Mouse (Mus musculus) liver, embryonic 16.5 days (tissue): Measurements from ENCODE around the gene Acvr1. TPM values are rescaled to one million over a fixed set of nuclear protein-coding genes. Genes with fewer than 3 reads are reported as not detected.

Experiments used
- ATAC-seq: fragments of 200-750 bp; cut with Nextera tagmentation; 2 replicates; pipeline ENCODE4 v1.8.0; 2017; ENCODE audit warnings: low read depth, mild to moderate bottlenecking, moderate number of reproducible peaks, moderate library complexity
- H3K27ac ChIP-seq: fragments of 300-500 bp; sonication (generic); 2 replicates; pipeline ENCODE4 v1.5.1; 2014; ENCODE audit warnings: mild to moderate bottlenecking, low read length
- H3K27me3 ChIP-seq: fragments of 300-500 bp; sonication (generic); 2 replicates; pipeline ENCODE4 v1.6.1; 2014; ENCODE audit warnings: low read depth, low read length, mixed read lengths; ENCODE audit not compliant: control insufficient read depth, insufficient read depth
- H3K36me3 ChIP-seq: fragments of 300-500 bp; sonication (generic); 2 replicates; pipeline ENCODE4 v1.6.1; 2014; ENCODE audit warnings: mild to moderate bottlenecking; ENCODE audit not compliant: control insufficient read depth, insufficient read depth
- H3K4me1 ChIP-seq: fragments of 300-500 bp; sonication (generic); 2 replicates; pipeline ENCODE4 v1.6.1; 2014; ENCODE audit warnings: low read depth, low read length, mixed read lengths; ENCODE audit not compliant: control insufficient read depth
- H3K4me2 ChIP-seq: fragments of 300-500 bp; sonication (generic); 2 replicates; pipeline ENCODE4 v1.6.1; 2014; ENCODE audit warnings: low read depth, low read length, mixed read lengths
- H3K4me3 ChIP-seq: fragments of 300-500 bp; sonication (generic); 2 replicates; pipeline ENCODE4 v1.5.1; 2014; ENCODE audit warnings: low read depth, mild to moderate bottlenecking, low read length
- H3K9ac ChIP-seq: fragments of 300-500 bp; sonication (generic); 2 replicates; pipeline ENCODE4 v1.6.1; 2014; ENCODE audit warnings: low read depth, low read length
- H3K9me3 ChIP-seq: fragments of 300-500 bp; sonication (generic); replicated peaks from 2 replicates; pipeline ENCODE4 v1.6.1; 2016; ENCODE audit warnings: low read length; ENCODE audit not compliant: control insufficient read depth
- WGBS: fragments of 180-500 bp; shearing (Covaris S2); extraction: QIAGEN DNeasy Blood & Tissue Kit; methylation state at CpG from one replicate; pipeline ENCODE4 v1.1.7; 2014; ENCODE audit not compliant: insufficient replicate concordance; 5-methylcytosine and 5-hydroxymethylcytosine counted together
- polyA plus RNA-seq: library from polyadenylated mRNA; unstranded; fragments of >200 nt; fragmentation: Nextera tagmentation; extraction: Ambion mirVana; gene quantifications from 2 replicates; pipeline ENCODE4 v1.2.1, GENCODE M21; 2015

Acvr1 gene
- 2.0 and 2.1 TPM in 2 replicates for polyA plus RNA-seq

- Histone ChIP-seq H3K27ac (peak within 1 kb of the TSS; percentile 77), H3K9ac (peak within 1 kb of the TSS; percentile 55), H3K36me3 (no peaks in the 10 kb centered on the region), H3K9me3 (no peaks in the 10 kb centered on the region), H3K4me3 (peak within 1 kb of the TSS; percentile 68), H3K4me1 (no peaks in the 10 kb centered on the region; the same call in 1 of the 2 replicates), H3K4me2 (peak within 1 kb of the TSS; percentile 58), H3K27me3 (peaks cover 22% of the 10 kb centered on the region)
- under 1% methylated on average over 33 of the region's 80 CpGs for WGBS
- ATAC-seq: peak; percentile 86
Observed at GRCm38 (mm10) chr2:58567066-58567810, at the start of gene Acvr1, which contains the start of gene Upp2. Gene Acvr1, minus strand, starts transcription at chr2:58567157. Gene Upp2, plus strand, starts transcription at chr2:58567298.

- no peaks in the 10 kb centered on the region for H3K36me3 ChIP-seq
- WGBS: 63% methylated on average over 5 of the region's 5 CpGs
- no peaks in the 10 kb centered on the region for H3K9me3 ChIP-seq
- no peak overlapping the region for H3K27ac ChIP-seq
- H3K4me1 ChIP-seq: no peaks in the 10 kb centered on the region
- no peak overlapping the region for H3K9ac ChIP-seq
- H3K27me3 ChIP-seq: no peaks in the 10 kb centered on the region
- H3K4me3 ChIP-seq: no peak overlapping the region
- no peak overlapping the region for H3K4me2 ChIP-seq
- no peak for ATAC-seq
Observed at GRCm38 (mm10) chr2:58615766-58616165, 48.8 kb upstream of the Acvr1 start.

- H3K27me3 ChIP-seq: no peaks in the 10 kb centered on the region
- ATAC-seq: no peak
- 81% methylated on average over 8 of the region's 8 CpGs for WGBS
Observed at GRCm38 (mm10) chr2:58614851-58615250, 47.9 kb upstream of the Acvr1 start.

GRCm38 (mm10) chr2:58613720-58614119 lies 46.8 kb upstream of the Acvr1 start:
- H3K4me3 ChIP-seq: no peak overlapping the region
- H3K4me2 ChIP-seq: no peak overlapping the region
- no peak overlapping the region for H3K9ac ChIP-seq
- ATAC-seq: no peak
- H3K36me3 ChIP-seq: no peaks in the 10 kb centered on the region
- no peak overlapping the region for H3K27ac ChIP-seq
- no peaks in the 10 kb centered on the region for H3K9me3 ChIP-seq
- H3K4me1 ChIP-seq: no peaks in the 10 kb centered on the region
- WGBS: 67% methylated on average over 3 of the region's 3 CpGs
- H3K27me3 ChIP-seq: no peaks in the 10 kb centered on the region

More at GRCm38 (mm10) chr2:58614851-58615250, 47.9 kb upstream of the Acvr1 start:
- H3K36me3 ChIP-seq: no peaks in the 10 kb centered on the region
- no peak overlapping the region for H3K4me2 ChIP-seq
- no peak overlapping the region for H3K9ac ChIP-seq
- H3K4me3 ChIP-seq: no peak overlapping the region
- H3K4me1 ChIP-seq: no peaks in the 10 kb centered on the region
- no peaks in the 10 kb centered on the region for H3K9me3 ChIP-seq
- H3K27ac ChIP-seq: no peak overlapping the region

GRCm38 (mm10) chr2:58604791-58605190 lies 37.8 kb upstream of the Acvr1 start:
- Histone ChIP-seq H3K4me3 (no peak overlapping the region), H3K4me1 (no peaks in the 10 kb centered on the region), H3K36me3 (no peaks in the 10 kb centered on the region), H3K4me2 (no peak overlapping the region), H3K9ac (no peak overlapping the region), H3K9me3 (no peaks in the 10 kb centered on the region), H3K27me3 (no peaks in the 10 kb centered on the region), H3K27ac (no peak overlapping the region)
- WGBS: 64% methylated on average over 3 of the region's 3 CpGs
- ATAC-seq: no peak

GRCm38 (mm10) chr2:58603379-58603778 lies 36.4 kb upstream of the Acvr1 start:
- no peak overlapping the region for H3K27ac ChIP-seq
- no peaks in the 10 kb centered on the region for H3K9me3 ChIP-seq
- no peaks in the 10 kb centered on the region for H3K27me3 ChIP-seq
- no peaks in the 10 kb centered on the region for H3K36me3 ChIP-seq
- H3K4me1 ChIP-seq: no peaks in the 10 kb centered on the region
- no peak overlapping the region for H3K4me3 ChIP-seq
- ATAC-seq: no peak
- WGBS: 54% methylated on average over 3 of the region's 3 CpGs
- no peak overlapping the region for H3K9ac ChIP-seq
- no peak overlapping the region for H3K4me2 ChIP-seq

- no peak overlapping the region for H3K27ac ChIP-seq
- WGBS: 72% methylated on average over 4 of the region's 4 CpGs
- no peak overlapping the region for H3K9ac ChIP-seq
- no peaks in the 10 kb centered on the region for H3K4me1 ChIP-seq
- no peaks in the 10 kb centered on the region for H3K36me3 ChIP-seq
- ATAC-seq: no peak
- no peak overlapping the region for H3K4me3 ChIP-seq
- no peak overlapping the region for H3K4me2 ChIP-seq
- H3K27me3 ChIP-seq: no peaks in the 10 kb centered on the region
- H3K9me3 ChIP-seq: no peaks in the 10 kb centered on the region
Observed at GRCm38 (mm10) chr2:58601382-58601781, 34.4 kb upstream of the Acvr1 start.

GRCm38 (mm10) chr2:58599639-58600038 lies 32.7 kb upstream of the Acvr1 start:
- Histone ChIP-seq H3K4me3 (no peak overlapping the region), H3K27ac (no peak overlapping the region), H3K9ac (no peak overlapping the region), H3K4me1 (no peaks in the 10 kb centered on the region), H3K4me2 (no peak overlapping the region), H3K27me3 (no peaks in the 10 kb centered on the region), H3K36me3 (no peaks in the 10 kb centered on the region), H3K9me3 (no peaks in the 10 kb centered on the region)
- WGBS: 54% methylated on average over 6 of the region's 6 CpGs
- no peak for ATAC-seq

GRCm38 (mm10) chr2:58597556-58597955 lies 30.6 kb upstream of the Acvr1 start:
- Histone ChIP-seq H3K4me1 (no peaks in the 10 kb centered on the region), H3K27ac (no peak overlapping the region), H3K27me3 (no peaks in the 10 kb centered on the region), H3K9ac (no peak overlapping the region), H3K4me2 (no peak overlapping the region), H3K4me3 (no peak overlapping the region), H3K36me3 (no peaks in the 10 kb centered on the region), H3K9me3 (no peaks in the 10 kb centered on the region)
- WGBS: 76% methylated on average over 3 of the region's 3 CpGs
- no peak for ATAC-seq
